Mouse (Mus musculus) bone marrow macrophage, adult 2 months (primary cell): ENCODE results near the gene Raly.

Experiments used
- CTCF ChIP-seq: IDR thresholded peaks from 2 replicates; pipeline ENCODE4 v1.5.1; 2012; ENCODE audit warnings: low read depth, mild to moderate bottlenecking, low read length, moderate library complexity
- POLR2A ChIP-seq: IDR thresholded peaks from 2 replicates; pipeline ENCODE4 v1.6.1; 2012; ENCODE audit warnings: mild to moderate bottlenecking, low read depth, low read length, borderline replicate concordance

DNA sequence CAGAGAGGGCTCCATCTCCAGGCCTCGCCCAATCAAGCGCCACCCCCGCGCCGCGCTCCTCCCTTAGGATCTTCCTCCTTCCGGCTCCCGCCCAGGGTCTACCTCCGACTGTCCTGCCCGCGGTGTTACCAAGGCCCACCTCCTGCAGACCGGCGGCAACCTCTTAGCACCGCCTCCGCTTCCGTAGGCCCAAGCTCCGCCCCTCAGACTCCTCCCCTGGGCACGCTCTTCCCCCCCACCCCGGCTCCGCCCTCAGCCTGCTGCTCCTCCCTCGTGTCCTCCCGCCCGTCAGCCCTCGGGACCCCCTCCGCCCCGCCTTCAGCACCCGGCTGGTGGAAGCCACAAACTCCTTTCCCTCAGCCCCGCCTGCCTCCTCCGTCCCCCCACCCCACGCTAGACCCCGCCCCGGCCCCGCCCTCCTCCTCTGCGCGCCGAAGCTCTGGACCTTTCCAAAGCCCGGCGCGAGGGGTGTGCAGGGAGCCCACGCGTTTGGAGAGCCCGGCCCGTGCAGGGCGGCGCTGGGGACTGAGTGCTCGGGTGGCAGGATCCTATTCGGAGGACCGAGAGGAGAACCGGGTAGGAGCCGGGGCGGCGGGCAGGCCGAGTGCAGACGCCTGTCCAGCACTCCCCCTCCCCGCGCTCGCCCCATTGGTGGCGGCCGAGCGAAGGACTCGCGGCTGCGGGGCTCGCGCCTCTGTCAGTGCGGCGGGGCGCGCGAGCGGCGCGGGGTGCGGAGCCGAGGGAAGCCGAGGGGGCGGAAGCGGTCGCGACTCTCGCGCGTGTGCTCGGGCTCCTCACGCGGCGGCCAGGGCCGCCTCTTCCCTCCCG is at the start of gene Raly, which contains the start of gene a:
- TF ChIP-seq CTCF (no peak), POLR2A (peak; percentile 95)
